ENCODE assay signal across 13 mouse cellular contexts in the genomic region with DNA sequence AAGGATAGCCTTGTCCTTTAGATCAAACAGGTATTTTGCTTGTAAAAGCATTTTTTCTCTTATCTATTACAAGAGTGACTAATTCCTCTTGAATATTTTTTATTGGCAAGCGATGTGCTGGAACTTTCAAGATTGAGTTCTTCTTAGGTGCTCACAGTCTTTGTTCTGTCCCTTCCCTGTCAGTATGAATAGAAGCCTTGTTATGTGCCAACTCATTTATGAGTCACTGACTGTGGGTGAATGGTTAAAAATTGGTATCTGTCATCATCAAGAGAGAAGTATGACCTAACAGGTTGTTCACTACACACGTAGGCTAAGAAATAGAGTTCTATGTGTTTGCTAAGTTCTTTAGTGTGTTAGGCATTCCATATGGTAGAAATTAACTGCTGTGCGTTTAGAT.
"Had no signal": no experiment of that assay in that cellular context is flagged by ENCODE, and none has a peak within 500 bp of the region (broad histone marks: within the 10 kb centered on the region; RNA-seq: fewer than 3 reads in every experiment).

No protein-coding gene starts in this region.

- DNase-seq: gastrocnemius, postnatal 14 days; gastrocnemius, postnatal 36 days; heart, adult 11 months; heart, adult 2 months; heart, postnatal 14 days; heart, postnatal 36 days; kidney, adult 11 months; kidney, adult 2 months; kidney, postnatal 10 days; kidney, postnatal 25 days; kidney, postnatal 4 days; liver; liver, embryonic 13.5 days had no signal
